Mouse (Mus musculus): ENCODE measurements around the gene Dync2h1.

DNA sequence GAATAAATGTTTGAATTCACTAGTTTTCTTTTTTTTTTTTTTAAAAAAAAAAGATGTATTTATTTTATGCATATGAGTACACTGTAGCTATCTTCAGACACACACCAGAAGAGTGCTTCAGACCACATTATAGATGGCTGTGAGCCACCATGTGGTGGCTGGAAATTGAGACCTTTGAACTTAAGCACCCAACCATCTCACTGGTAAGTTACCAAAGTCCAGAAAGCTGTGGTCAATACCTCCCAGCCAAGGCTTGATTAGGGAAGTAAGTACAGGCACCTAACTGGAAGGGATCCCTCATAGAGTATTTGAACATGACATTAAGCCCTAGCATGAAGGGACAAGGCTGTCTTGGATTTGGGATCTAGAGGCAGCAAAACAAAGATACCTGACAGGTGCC, 292.9 kb downstream of the Dync2h1 start:
- TF ChIP-seq CTCF (IDR thresholded peaks at IDR 0.05; ENCODE audit: insufficient read depth, low read depth, low read length) = no peak
- TF ChIP-seq POLR2A (IDR thresholded peaks at IDR 0.05; ENCODE audit: insufficient read depth, low read depth, low read length) = no peak
